Mouse (Mus musculus): ENCODE data around the gene Apoc2. TPM values are rescaled to one million over a fixed set of nuclear protein-coding genes. Genes with fewer than 3 reads are reported as not detected.
"Not testable (repeated sequence)": the region's sequence is repeated elsewhere in the genome, so short reads cannot be mapped to it uniquely, and the experiment has no call there.

Gene Apoc2
- polyA plus RNA-seq, 1 experiment from 2014 or later: not detected

GRCm38 (mm10) chr7:19694336-19695212, 16.8 kb upstream of the Apoc2 start:
- H3K9ac ChIP-seq (ENCODE audit: low read depth, low read length): no peak overlapping the region
- 86% methylated on average over 10 of the region's 10 CpGs for WGBS
- no peaks in the 10 kb centered on the region for H3K27me3 ChIP-seq (replicated peaks; ENCODE audit: control insufficient read depth, insufficient read depth, low read length)
- ATAC-seq: no peak
- no peak overlapping the region for H3K4me2 ChIP-seq (ENCODE audit: low read length)
- H3K36me3 ChIP-seq (ENCODE audit: control insufficient read depth, insufficient read depth, low read length): peaks cover 3% of the 10 kb centered on the region; the same call in 1 of the 2 replicates
- no peak overlapping the region for H3K4me3 ChIP-seq (ENCODE audit: low read length)
- no peaks in the 10 kb centered on the region for H3K9me3 ChIP-seq (ENCODE audit: control insufficient read depth, low read length)
- H3K4me1 ChIP-seq (ENCODE audit: control insufficient read depth, insufficient read depth, low read depth, low read length): peaks cover 16% of the 10 kb centered on the region
- H3K27ac ChIP-seq (ENCODE audit: low read depth, low read length): peak overlapping the region; percentile 19

- H3K4me2 ChIP-seq (ENCODE audit: low read length): no peak overlapping the region
- H3K4me3 ChIP-seq (ENCODE audit: low read length): no peak overlapping the region
- no peaks in the 10 kb centered on the region for H3K9me3 ChIP-seq (ENCODE audit: control insufficient read depth, low read length)
- peaks cover 4% of the 10 kb centered on the region for H3K4me1 ChIP-seq (ENCODE audit: control insufficient read depth, insufficient read depth, low read depth, low read length)
- peak; percentile 83 for ATAC-seq
- H3K36me3 ChIP-seq (ENCODE audit: control insufficient read depth, insufficient read depth, low read length): peaks cover 3% of the 10 kb centered on the region; the same call in 1 of the 2 replicates
- peak overlapping the region; percentile 41 for H3K27ac ChIP-seq (ENCODE audit: low read depth, low read length)
- WGBS: 19% methylated on average over 10 of the region's 10 CpGs
- H3K27me3 ChIP-seq (replicated peaks; ENCODE audit: control insufficient read depth, insufficient read depth, low read length): no peaks in the 10 kb centered on the region
- no peak overlapping the region for H3K9ac ChIP-seq (ENCODE audit: low read depth, low read length)
Measured at GRCm38 (mm10) chr7:19693421-19693820, 15.7 kb upstream of the Apoc2 start.

GRCm38 (mm10) chr7:19691873-19692865, 14.4 kb upstream of the Apoc2 start, which contains the start of gene Apoc1:
Apoc1 (minus strand) TSS chr7:19692660.
- peaks cover 3% of the 10 kb centered on the region; the same call in 1 of the 2 replicates for H3K36me3 ChIP-seq (ENCODE audit: control insufficient read depth, insufficient read depth, low read length)
- ATAC-seq: no peak
- no peak within 1 kb of the TSS for H3K4me2 ChIP-seq (ENCODE audit: low read length)
- no peak within 1 kb of the TSS for H3K4me3 ChIP-seq (ENCODE audit: low read length)
- H3K4me1 ChIP-seq (ENCODE audit: control insufficient read depth, insufficient read depth, low read depth, low read length): no peaks in the 10 kb centered on the region
- peak within 1 kb of the TSS; percentile 32; the same call in 1 of the 2 replicates for H3K27ac ChIP-seq (ENCODE audit: low read depth, low read length)
- H3K27me3 ChIP-seq (replicated peaks; ENCODE audit: control insufficient read depth, insufficient read depth, low read length): no peaks in the 10 kb centered on the region
- peak within 1 kb of the TSS; percentile 18; the same call in 1 of the 2 replicates for H3K9ac ChIP-seq (ENCODE audit: low read depth, low read length)
- WGBS: 54% methylated on average over 28 of the region's 28 CpGs
- H3K9me3 ChIP-seq (ENCODE audit: control insufficient read depth, low read length): no peaks in the 10 kb centered on the region

GRCm38 (mm10) chr7:19691434-19691833, 13.7 kb upstream of the Apoc2 start:
- Histone ChIP-seq H3K9ac (ENCODE audit: low read depth, low read length) (no peak overlapping the region), H3K27me3 (replicated peaks; ENCODE audit: control insufficient read depth, insufficient read depth, low read length) (no peaks in the 10 kb centered on the region), H3K27ac (ENCODE audit: low read depth, low read length) (no peak overlapping the region), H3K4me3 (ENCODE audit: low read length) (no peak overlapping the region), H3K4me1 (ENCODE audit: control insufficient read depth, insufficient read depth, low read depth, low read length) (no peaks in the 10 kb centered on the region), H3K36me3 (ENCODE audit: control insufficient read depth, insufficient read depth, low read length) (peaks cover 1% of the 10 kb centered on the region; the same call in 1 of the 2 replicates), H3K9me3 (ENCODE audit: control insufficient read depth, low read length) (no peaks in the 10 kb centered on the region), H3K4me2 (ENCODE audit: low read length) (no peak overlapping the region)
- 82% methylated on average over 6 of the region's 6 CpGs for WGBS
- ATAC-seq: no peak

- no peaks in the 10 kb centered on the region for H3K4me1 ChIP-seq (ENCODE audit: control insufficient read depth, insufficient read depth, low read depth, low read length)
- no peak overlapping the region for H3K4me3 ChIP-seq (ENCODE audit: low read length)
- no peaks in the 10 kb centered on the region for H3K27me3 ChIP-seq (replicated peaks; ENCODE audit: control insufficient read depth, insufficient read depth, low read length)
- no peak overlapping the region for H3K27ac ChIP-seq (ENCODE audit: low read depth, low read length)
- H3K4me2 ChIP-seq (ENCODE audit: low read length): no peak overlapping the region
- H3K9ac ChIP-seq (ENCODE audit: low read depth, low read length): no peak overlapping the region
- no peak for ATAC-seq
- H3K36me3 ChIP-seq (ENCODE audit: control insufficient read depth, insufficient read depth, low read length): no peaks in the 10 kb centered on the region
- no peaks in the 10 kb centered on the region for H3K9me3 ChIP-seq (ENCODE audit: control insufficient read depth, low read length)
- WGBS: 89% methylated on average over 4 of the region's 4 CpGs
Measured at GRCm38 (mm10) chr7:19690845-19691244, 13.1 kb upstream of the Apoc2 start.

- H3K36me3 ChIP-seq (ENCODE audit: control insufficient read depth, insufficient read depth, low read length): no peaks in the 10 kb centered on the region
- H3K27ac ChIP-seq (ENCODE audit: low read depth, low read length): no peak overlapping the region
- no peak for ATAC-seq
- H3K4me2 ChIP-seq (ENCODE audit: low read length): no peak overlapping the region
- H3K9ac ChIP-seq (ENCODE audit: low read depth, low read length): no peak overlapping the region
- 90% methylated on average over 2 of the region's 2 CpGs for WGBS
- no peaks in the 10 kb centered on the region for H3K4me1 ChIP-seq (ENCODE audit: control insufficient read depth, insufficient read depth, low read depth, low read length)
- H3K27me3 ChIP-seq (replicated peaks; ENCODE audit: control insufficient read depth, insufficient read depth, low read length): no peaks in the 10 kb centered on the region
- H3K4me3 ChIP-seq (ENCODE audit: low read length): no peak overlapping the region
- H3K9me3 ChIP-seq (ENCODE audit: control insufficient read depth, low read length): no peaks in the 10 kb centered on the region
Measured at GRCm38 (mm10) chr7:19688611-19689010, 10.9 kb upstream of the Apoc2 start.

GRCm38 (mm10) chr7:19688101-19688500, 10.4 kb upstream of the Apoc2 start:
- no peak overlapping the region for H3K27ac ChIP-seq (ENCODE audit: low read depth, low read length)
- H3K9me3 ChIP-seq (ENCODE audit: control insufficient read depth, low read length): no peaks in the 10 kb centered on the region
- no peak overlapping the region for H3K4me2 ChIP-seq (ENCODE audit: low read length)
- no peaks in the 10 kb centered on the region for H3K36me3 ChIP-seq (ENCODE audit: control insufficient read depth, insufficient read depth, low read length)
- 95% methylated on average over 10 of the region's 10 CpGs for WGBS
- H3K27me3 ChIP-seq (replicated peaks; ENCODE audit: control insufficient read depth, insufficient read depth, low read length): no peaks in the 10 kb centered on the region
- no peak for ATAC-seq
- H3K9ac ChIP-seq (ENCODE audit: low read depth, low read length): no peak overlapping the region
- H3K4me1 ChIP-seq (ENCODE audit: control insufficient read depth, insufficient read depth, low read depth, low read length): no peaks in the 10 kb centered on the region
- no peak overlapping the region for H3K4me3 ChIP-seq (ENCODE audit: low read length)

GRCm38 (mm10) chr7:19686927-19687583, 9.3 kb upstream of the Apoc2 start:
- not testable (repeated sequence) for H3K4me1 ChIP-seq (ENCODE audit: control insufficient read depth, insufficient read depth, low read depth, low read length); H3K9ac ChIP-seq (ENCODE audit: low read depth, low read length); H3K27me3 ChIP-seq (replicated peaks; ENCODE audit: control insufficient read depth, insufficient read depth, low read length); H3K36me3 ChIP-seq (ENCODE audit: control insufficient read depth, insufficient read depth, low read length); H3K9me3 ChIP-seq (ENCODE audit: control insufficient read depth, low read length); ATAC-seq; H3K4me2 ChIP-seq (ENCODE audit: low read length); H3K4me3 ChIP-seq (ENCODE audit: low read length); H3K27ac ChIP-seq (ENCODE audit: low read depth, low read length)
- WGBS: 84% methylated on average over 8 of the region's 8 CpGs

All from hindbrain, embryonic 16.5 days (tissue).